Mouse (Mus musculus): ENCODE measurements around the gene Ttc22.

The Ttc22 gene

GRCm38 (mm10) chr4:106665269-106665668 is 43.0 kb downstream of the Ttc22 start:
- no peak for DNase-seq

GRCm38 (mm10) chr4:106665673-106666072 is 43.4 kb downstream of the Ttc22 start:
- no peak for DNase-seq

- no peak for DNase-seq
These were observed 44.3 kb downstream of the Ttc22 start for GRCm38 (mm10) chr4:106666546-106666945.

- no peak for DNase-seq
These were observed 54.5 kb downstream of the Ttc22 start for GRCm38 (mm10) chr4:106676749-106677148.

GRCm38 (mm10) chr4:106678442-106679118 is 56.3 kb downstream of the Ttc22 start, which contains the start of gene Ttc4:
Ttc4 (minus strand) TSS chr4:106678944.
- peak; percentile 93 to 94 for DNase-seq

GRCm38 (mm10) chr4:106679152-106679551 is 56.9 kb downstream of the Ttc22 start:
- DNase-seq: no peak

GRCm38 (mm10) chr4:106680955-106681354 is 58.7 kb downstream of the Ttc22 start:
- no peak for DNase-seq

- DNase-seq: no peak
These were observed 66.5 kb downstream of the Ttc22 start for GRCm38 (mm10) chr4:106688636-106689296.
